Mouse (Mus musculus) neural tube, embryonic 12.5 days (tissue): ENCODE measurements around the gene Tmc3. TPM values are rescaled to one million over a fixed set of nuclear protein-coding genes. Genes with fewer than 3 reads are reported as not detected.

ENCODE experiments used
- ATAC-seq: fragments of 200-750 bp; cut with Nextera tagmentation; 2 replicates; pipeline ENCODE4 v1.8.0; 2017; ENCODE audit warnings: low read depth, mild to moderate bottlenecking, moderate TSS enrichment, moderate library complexity; ENCODE audit not compliant: low FRiP score
- H3K27ac ChIP-seq: fragments of 300-500 bp; sonication (generic); 2 replicates; pipeline ENCODE4 v1.5.1; 2016
- H3K27me3 ChIP-seq: fragments of 300-500 bp; sonication (generic); replicated peaks from 2 replicates; pipeline ENCODE4 v1.6.1; 2016; ENCODE audit warnings: mild to moderate bottlenecking
- H3K36me3 ChIP-seq: fragments of 300-500 bp; sonication (generic); 2 replicates; pipeline ENCODE4 v1.6.1; 2016; ENCODE audit warnings: mild to moderate bottlenecking
- H3K4me1 ChIP-seq: fragments of 300-500 bp; sonication (generic); 2 replicates; pipeline ENCODE4 v1.6.1; 2016
- H3K4me2 ChIP-seq: fragments of 300-500 bp; sonication (generic); replicated peaks from 2 replicates; pipeline ENCODE4 v1.6.1; 2016; ENCODE audit warnings: mild to moderate bottlenecking
- H3K4me3 ChIP-seq: fragments of 300-500 bp; sonication (generic); 2 replicates; pipeline ENCODE4 v1.5.1; 2016
- H3K9ac ChIP-seq: fragments of 300-500 bp; sonication (generic); 2 replicates; pipeline ENCODE4 v1.6.1; 2016; ENCODE audit warnings: mild to moderate bottlenecking
- H3K9me3 ChIP-seq: fragments of 300-500 bp; sonication (generic); 2 replicates; pipeline ENCODE4 v1.6.1; 2016; ENCODE audit warnings: mild to moderate bottlenecking
- WGBS: fragments of 180-500 bp; shearing (Covaris S2); methylation state at CpG from one replicate; pipeline ENCODE4 v1.1.7; 2016; 5-methylcytosine and 5-hydroxymethylcytosine counted together
- polyA plus RNA-seq: library from polyadenylated mRNA; unstranded; fragments of >200 nt; fragmentation: Nextera tagmentation; extraction: Ambion mirVana; gene quantifications from 2 replicates; pipeline ENCODE4 v1.2.1, GENCODE M21; 2016

Gene Tmc3
- polyA plus RNA-seq, 1 experiment from 2014 or later: 0.10 TPM

DNA sequence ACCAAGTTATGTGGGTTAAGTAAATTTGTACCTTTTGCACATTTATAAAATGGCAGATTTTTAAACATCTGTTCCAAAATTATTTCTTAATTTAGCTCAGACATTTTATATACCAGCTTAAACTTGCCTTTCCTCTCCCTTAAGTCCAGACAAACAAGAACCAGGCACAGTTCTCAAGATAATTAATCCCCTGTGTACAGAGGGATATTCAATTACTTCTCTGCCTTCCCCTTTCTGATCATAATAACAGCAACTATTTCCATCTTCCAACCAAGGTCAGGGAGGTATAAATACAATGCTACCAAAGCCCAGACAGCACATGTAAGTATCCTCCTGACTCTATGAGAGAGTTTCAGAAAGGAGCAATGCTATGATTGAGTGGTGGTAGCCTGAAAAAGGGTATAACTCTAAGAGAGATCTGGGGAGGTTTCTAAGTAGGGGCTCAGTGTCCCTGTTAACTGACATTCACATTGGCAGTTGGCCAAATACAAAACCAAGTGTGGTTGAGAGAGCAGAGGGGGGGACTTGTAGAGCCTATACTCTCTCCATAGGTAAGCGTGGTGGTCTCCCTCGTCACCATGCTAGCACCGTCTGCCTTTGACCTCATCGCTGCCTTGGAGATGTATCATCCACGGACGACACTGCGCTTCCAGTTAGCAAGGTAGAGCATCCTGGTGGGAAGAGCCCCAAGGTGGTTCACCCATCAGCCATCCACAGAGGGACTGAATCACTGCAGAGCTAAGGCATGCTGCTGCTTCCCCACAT is 19.6 kb downstream of the Tmc3 start:
- no peaks in the 10 kb centered on the region for H3K27me3 ChIP-seq
- no peak overlapping the region for H3K27ac ChIP-seq
- H3K4me2 ChIP-seq: no peak overlapping the region
- H3K36me3 ChIP-seq: no peaks in the 10 kb centered on the region
- no peak overlapping the region for H3K9ac ChIP-seq
- H3K4me3 ChIP-seq: no peak overlapping the region
- no peaks in the 10 kb centered on the region for H3K9me3 ChIP-seq
- H3K4me1 ChIP-seq: no peaks in the 10 kb centered on the region
- 90% methylated on average over 7 of the region's 7 CpGs for WGBS
- ATAC-seq: no peak

DNA sequence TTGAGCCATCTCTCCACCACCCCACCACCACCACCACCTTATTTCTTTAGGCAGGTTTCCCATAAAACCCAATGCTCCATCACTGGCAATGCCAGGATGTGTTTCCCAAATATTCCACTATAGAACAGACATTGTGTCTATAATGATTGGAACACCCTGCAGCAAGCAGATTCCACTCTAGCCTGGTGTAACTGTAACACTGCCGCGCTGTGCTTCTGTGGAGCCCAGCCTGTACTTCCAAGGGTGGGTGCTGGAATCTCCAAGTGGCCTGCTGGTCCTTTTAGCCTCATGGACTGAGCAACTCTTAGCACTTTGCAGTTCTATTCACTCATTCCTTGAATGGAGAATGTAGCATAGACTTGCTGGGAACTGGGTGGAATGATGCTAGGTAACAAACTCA is 22.1 kb downstream of the Tmc3 start:
- Histone ChIP-seq H3K36me3 (no peaks in the 10 kb centered on the region), H3K27ac (no peak overlapping the region), H3K9ac (no peak overlapping the region), H3K27me3 (no peaks in the 10 kb centered on the region), H3K9me3 (no peaks in the 10 kb centered on the region), H3K4me2 (no peak overlapping the region), H3K4me1 (no peaks in the 10 kb centered on the region), H3K4me3 (no peak overlapping the region)
- ATAC-seq: no peak
- 97% methylated on average over 2 of the region's 2 CpGs for WGBS

- WGBS: 96% methylated on average over 4 of the region's 4 CpGs
- H3K4me2 ChIP-seq: no peak overlapping the region
- no peaks in the 10 kb centered on the region for H3K9me3 ChIP-seq
- H3K36me3 ChIP-seq: no peaks in the 10 kb centered on the region
- H3K27me3 ChIP-seq: no peaks in the 10 kb centered on the region
- H3K27ac ChIP-seq: no peak overlapping the region
- H3K4me1 ChIP-seq: no peaks in the 10 kb centered on the region
- no peak for ATAC-seq
- no peak overlapping the region for H3K4me3 ChIP-seq
- H3K9ac ChIP-seq: no peak overlapping the region
These were observed 25.2 kb downstream of the Tmc3 start for GRCm38 (mm10) chr7:83609891-83610290.

DNA sequence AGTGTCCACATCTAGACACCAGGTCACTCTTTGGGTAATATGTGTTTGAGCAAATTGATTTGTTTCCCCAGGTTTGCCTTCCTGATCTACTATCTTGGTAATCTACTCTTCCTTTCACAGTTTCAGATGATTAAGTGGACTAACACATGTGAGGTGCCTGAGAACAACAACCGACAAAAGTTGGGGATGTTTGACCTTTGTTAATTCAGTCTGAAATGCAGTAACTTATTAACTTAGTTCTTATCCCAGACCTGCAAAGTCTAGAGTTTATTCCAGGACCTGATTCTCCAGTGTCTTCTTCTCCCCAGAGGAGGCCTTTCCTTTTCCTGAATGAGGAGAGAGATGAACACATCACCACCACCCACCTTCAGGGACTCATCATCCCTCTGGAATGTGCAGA is 27.2 kb downstream of the Tmc3 start:
- 93% methylated on average over 1 of the region's 1 CpGs for WGBS
- H3K4me2 ChIP-seq: no peak overlapping the region
- no peaks in the 10 kb centered on the region for H3K36me3 ChIP-seq

GRCm38 (mm10) chr7:83615272-83615671 is 30.5 kb downstream of the Tmc3 start:
- Histone ChIP-seq H3K4me2 (no peak overlapping the region), H3K36me3 (no peaks in the 10 kb centered on the region), H3K4me3 (no peak overlapping the region), H3K27me3 (no peaks in the 10 kb centered on the region), H3K27ac (no peak overlapping the region), H3K9ac (no peak overlapping the region), H3K9me3 (no peaks in the 10 kb centered on the region), H3K4me1 (0 out of 2 replicates have a peak, but pooled peaks cover 5% of the 10 kb centered on the region)
- 93% methylated on average over 3 of the region's 3 CpGs for WGBS
- no peak for ATAC-seq

More for the DNA sequence above, 27.2 kb downstream of the Tmc3 start:
- Histone ChIP-seq H3K4me3 (no peak overlapping the region), H3K27ac (no peak overlapping the region), H3K27me3 (no peaks in the 10 kb centered on the region), H3K9ac (no peak overlapping the region), H3K9me3 (no peaks in the 10 kb centered on the region), H3K4me1 (no peaks in the 10 kb centered on the region)
- ATAC-seq: no peak

- Histone ChIP-seq H3K4me2 (no peak overlapping the region), H3K4me3 (no peak overlapping the region), H3K27me3 (no peaks in the 10 kb centered on the region), H3K4me1 (0 out of 2 replicates have a peak, but pooled peaks cover 5% of the 10 kb centered on the region), H3K36me3 (no peaks in the 10 kb centered on the region), H3K27ac (no peak overlapping the region), H3K9ac (no peak overlapping the region), H3K9me3 (no peaks in the 10 kb centered on the region)
- 83% methylated on average over 8 of the region's 8 CpGs for WGBS
- ATAC-seq: no peak
These were observed 31.1 kb downstream of the Tmc3 start for GRCm38 (mm10) chr7:83615815-83616214.

DNA sequence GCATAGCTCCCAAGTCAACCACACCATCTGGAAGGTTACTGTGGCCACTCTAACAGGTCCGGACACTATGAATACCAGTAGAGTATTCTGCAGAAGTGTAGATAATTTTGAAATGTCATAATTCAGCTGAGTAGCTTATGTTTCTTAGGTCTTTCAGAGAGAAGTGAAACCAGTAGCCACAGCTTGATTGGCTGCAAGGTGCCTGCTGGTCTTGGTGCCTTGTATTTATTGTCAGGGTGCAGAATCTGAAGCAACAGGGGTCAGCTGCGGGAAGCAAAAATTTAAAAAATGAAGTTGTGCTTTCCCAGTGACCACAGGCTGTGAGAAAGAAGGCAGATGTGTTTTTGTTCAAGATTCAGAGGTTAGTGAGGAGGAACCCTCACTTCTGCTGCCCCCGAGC is 31.5 kb downstream of the Tmc3 start:
- Histone ChIP-seq H3K27me3 (no peaks in the 10 kb centered on the region), H3K9me3 (no peaks in the 10 kb centered on the region), H3K27ac (no peak overlapping the region), H3K4me1 (0 out of 2 replicates have a peak, but pooled peaks cover 5% of the 10 kb centered on the region), H3K9ac (no peak overlapping the region), H3K4me3 (no peak overlapping the region), H3K36me3 (no peaks in the 10 kb centered on the region), H3K4me2 (no peak overlapping the region)
- ATAC-seq: no peak
- 89% methylated on average over 3 of the region's 3 CpGs for WGBS

- Histone ChIP-seq H3K4me3 (no peak overlapping the region), H3K4me2 (no peak overlapping the region), H3K9ac (no peak overlapping the region), H3K4me1 (0 out of 2 replicates have a peak, but pooled peaks cover 5% of the 10 kb centered on the region), H3K36me3 (no peaks in the 10 kb centered on the region), H3K27me3 (no peaks in the 10 kb centered on the region), H3K27ac (no peak overlapping the region), H3K9me3 (no peaks in the 10 kb centered on the region)
- ATAC-seq: no peak
- 78% methylated on average over 1 of the region's 1 CpGs for WGBS
These were observed 34.0 kb downstream of the Tmc3 start for GRCm38 (mm10) chr7:83618709-83619108.

GRCm38 (mm10) chr7:83622582-83622981 is 37.9 kb downstream of the Tmc3 start:
- no peak for ATAC-seq
- no peak overlapping the region for H3K4me2 ChIP-seq
- H3K4me3 ChIP-seq: no peak overlapping the region
- 0 out of 2 replicates have a peak, but pooled peaks cover 2% of the 10 kb centered on the region for H3K4me1 ChIP-seq
- no peaks in the 10 kb centered on the region for H3K36me3 ChIP-seq
- no peaks in the 10 kb centered on the region for H3K27me3 ChIP-seq
- H3K9me3 ChIP-seq: no peaks in the 10 kb centered on the region
- H3K27ac ChIP-seq: no peak overlapping the region
- 92% methylated on average over 6 of the region's 6 CpGs for WGBS
- no peak overlapping the region for H3K9ac ChIP-seq

DNA sequence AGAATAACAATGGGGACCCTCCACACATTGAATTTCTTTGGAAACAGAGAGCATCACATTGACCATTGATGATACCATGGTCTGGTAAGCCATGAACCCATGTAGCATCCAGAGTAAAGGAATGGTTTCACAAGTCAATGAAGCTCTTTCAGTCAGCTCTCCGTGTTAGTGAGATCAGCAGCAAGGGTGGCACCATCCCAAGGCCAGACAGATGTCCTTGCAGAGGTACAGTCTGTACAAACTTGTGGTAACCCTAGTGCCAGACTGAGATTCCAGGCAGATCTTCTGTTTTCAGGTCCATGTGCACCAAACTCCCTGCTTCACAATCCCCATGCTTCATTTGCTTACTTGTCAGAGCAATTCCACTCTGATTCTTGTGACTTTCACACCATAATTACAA is 39.3 kb downstream of the Tmc3 start:
- no peak overlapping the region for H3K9ac ChIP-seq
- no peaks in the 10 kb centered on the region for H3K4me1 ChIP-seq
- H3K27ac ChIP-seq: no peak overlapping the region
- no peak overlapping the region for H3K4me3 ChIP-seq
- H3K9me3 ChIP-seq: no peaks in the 10 kb centered on the region
- 84% methylated on average over 1 of the region's 1 CpGs for WGBS
- no peaks in the 10 kb centered on the region for H3K27me3 ChIP-seq
- no peak overlapping the region for H3K4me2 ChIP-seq
- no peaks in the 10 kb centered on the region for H3K36me3 ChIP-seq
- ATAC-seq: no peak

DNA sequence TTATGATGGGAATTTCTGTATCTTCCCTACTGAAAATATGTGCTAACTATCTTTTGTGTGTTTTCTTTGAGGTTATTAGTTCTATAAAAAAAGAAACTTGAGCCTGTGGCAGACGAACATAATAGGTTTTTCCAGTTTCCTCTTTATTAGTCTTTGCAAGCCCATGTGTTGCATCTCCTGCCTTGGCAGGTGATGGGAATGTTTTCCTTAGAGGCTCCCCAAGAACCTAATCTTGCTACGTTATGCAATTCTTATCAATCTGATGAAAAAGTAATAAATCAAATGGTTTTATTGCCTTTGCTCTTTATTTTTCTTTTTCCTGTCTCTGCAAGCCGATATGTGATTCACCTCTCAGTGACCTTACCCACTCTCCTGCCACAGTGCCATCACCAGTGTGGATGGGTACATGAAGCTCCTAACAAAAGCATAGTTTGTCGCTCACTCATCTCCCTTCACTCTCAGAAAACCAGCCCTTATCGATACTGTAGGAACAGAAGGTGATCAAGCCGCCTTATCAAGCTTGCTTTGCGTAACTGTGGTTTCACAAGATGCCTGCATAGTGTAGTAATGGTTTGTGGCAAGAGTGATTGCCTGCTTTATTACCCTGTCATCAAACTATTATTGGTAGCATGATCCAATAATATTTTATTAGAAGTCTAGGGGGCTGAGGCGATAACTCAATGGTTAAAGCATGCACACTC is 42.0 kb downstream of the Tmc3 start:
- 0 out of 2 replicates have a peak, but pooled peaks cover 8% of the 10 kb centered on the region for H3K4me1 ChIP-seq
- H3K4me3 ChIP-seq: no peak overlapping the region
- no peaks in the 10 kb centered on the region for H3K36me3 ChIP-seq
- no peak for ATAC-seq
- H3K4me2 ChIP-seq: no peak overlapping the region
- 82% methylated on average over 8 of the region's 8 CpGs for WGBS
- no peaks in the 10 kb centered on the region for H3K9me3 ChIP-seq
- no peak overlapping the region for H3K9ac ChIP-seq
- H3K27me3 ChIP-seq: no peaks in the 10 kb centered on the region
- no peak overlapping the region for H3K27ac ChIP-seq

DNA sequence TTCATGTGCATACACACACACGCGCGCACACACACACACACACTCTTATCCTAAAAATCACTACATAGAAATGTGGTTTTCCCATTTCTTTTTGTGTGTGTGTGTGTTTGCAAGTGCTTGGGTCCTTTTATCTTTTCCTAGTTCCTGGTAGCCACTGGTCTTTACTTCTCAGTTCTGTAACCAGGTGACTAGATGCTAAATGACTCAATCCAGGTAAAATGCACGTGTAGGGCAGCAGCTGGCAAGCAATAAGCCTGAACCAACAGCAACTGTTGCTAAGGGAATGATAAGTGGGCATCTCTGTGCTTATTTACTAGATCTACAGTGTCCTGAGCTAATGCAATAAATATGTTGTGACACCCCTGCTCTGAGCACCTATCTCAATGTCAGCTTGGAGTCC is 42.6 kb downstream of the Tmc3 start:
- Histone ChIP-seq H3K36me3 (no peaks in the 10 kb centered on the region), H3K9ac (no peak overlapping the region), H3K4me1 (0 out of 2 replicates have a peak, but pooled peaks cover 8% of the 10 kb centered on the region), H3K9me3 (no peaks in the 10 kb centered on the region), H3K4me2 (no peak overlapping the region), H3K27ac (no peak overlapping the region), H3K27me3 (no peaks in the 10 kb centered on the region), H3K4me3 (no peak overlapping the region)
- ATAC-seq: no peak
- 92% methylated on average over 4 of the region's 4 CpGs for WGBS
